Mouse (Mus musculus) liver, embryonic 14.5 days (tissue): Measurements from ENCODE around the gene Ankrd36. TPM values are rescaled to one million over a fixed set of nuclear protein-coding genes. Genes with fewer than 3 reads are reported as not detected.

Source experiments
- ATAC-seq: fragments of 200-750 bp; cut with Nextera tagmentation; 2 replicates; pipeline ENCODE4 v1.8.0; 2017; ENCODE audit warnings: moderate number of reproducible peaks, mild to moderate bottlenecking, moderate library complexity; ENCODE audit not compliant: insufficient read depth
- DNase-seq, 3 experiments: peaks; one replicate each; pipeline ENCODE4 v3.0.0-alpha.2; 2012 to 2013; ENCODE audit warnings: low read depth in 3 of 3, low spot score in 3 of 3
- H3K27ac ChIP-seq: fragments of 300-500 bp; sonication (generic); 2 replicates; pipeline ENCODE4 v1.5.1; 2014; ENCODE audit warnings: moderate library complexity, mild to moderate bottlenecking, control low read depth, inconsistent platforms
- H3K27me3 ChIP-seq: fragments of 300-500 bp; sonication (generic); 2 replicates; pipeline ENCODE4 v1.6.1; 2014; ENCODE audit warnings: mild to moderate bottlenecking, low read length, moderate library complexity; ENCODE audit not compliant: control insufficient read depth, insufficient read depth
- H3K36me3 ChIP-seq: fragments of 300-500 bp; sonication (generic); replicated peaks from 2 replicates; pipeline ENCODE4 v1.6.1; 2014; ENCODE audit warnings: low read depth; ENCODE audit not compliant: control insufficient read depth, insufficient read depth
- H3K4me1 ChIP-seq, 2 experiments: fragments of 200-500 bp in 1 of 2; fragments of 300-500 bp in 1 of 2; sonication (generic) in 1 of 2; replicated peaks; 2 replicates each; pipeline ENCODE4 v1.6.1; 2012 to 2014; ENCODE audit warnings: antibody characterized with exemption in 1 of 2, inconsistent platforms in 1 of 2, low read length in 1 of 2; ENCODE audit not compliant: control insufficient read depth in 2 of 2, insufficient read depth in 2 of 2
- H3K4me2 ChIP-seq: fragments of 300-500 bp; sonication (generic); 2 replicates; pipeline ENCODE4 v1.6.1; 2014; ENCODE audit warnings: low read depth, mild to moderate bottlenecking, control low read depth, moderate library complexity
- H3K4me3 ChIP-seq, 2 experiments: fragments of 200-500 bp in 1 of 2; fragments of 300-500 bp in 1 of 2; sonication (generic) in 1 of 2; 2 replicates each; pipeline ENCODE4 v1.5.1; 2012 to 2014; ENCODE audit warnings: low read depth in 2 of 2, low read length in 2 of 2, mild to moderate bottlenecking in 2 of 2, control low read depth in 1 of 2, inconsistent platforms in 1 of 2, moderate library complexity in 1 of 2; ENCODE audit not compliant: insufficient read depth in 1 of 2
- H3K9ac ChIP-seq: fragments of 300-500 bp; sonication (generic); replicated peaks from 2 replicates; pipeline ENCODE4 v1.6.1; 2014; ENCODE audit warnings: mild to moderate bottlenecking, control low read depth, moderate library complexity
- H3K9me3 ChIP-seq: fragments of 300-500 bp; sonication (generic); 2 replicates; pipeline ENCODE4 v1.6.1; 2016; ENCODE audit warnings: low read length, mixed read lengths; ENCODE audit not compliant: control insufficient read depth
- CTCF ChIP-seq: IDR thresholded peaks from 2 replicates; pipeline ENCODE4 v1.5.1; 2016; ENCODE audit warnings: antibody characterized with exemption, low read depth, control low read depth
- EP300 ChIP-seq: IDR thresholded peaks from 2 replicates; pipeline ENCODE4 v1.6.1; 2016; ENCODE audit warnings: antibody characterized with exemption, low read depth
- WGBS: fragments of 180-500 bp; shearing (Covaris S2); extraction: QIAGEN DNeasy Blood & Tissue Kit; methylation state at CpG from one replicate; pipeline ENCODE4 v1.1.7; 2014; ENCODE audit not compliant: insufficient replicate concordance; 5-methylcytosine and 5-hydroxymethylcytosine counted together
- polyA plus RNA-seq, 2 experiments: library from polyadenylated mRNA; depleted of rRNA in 1 of 2; stranded (reverse) in 1 of 2; unstranded in 1 of 2; fragments of >200 nt; fragmentation: Nextera tagmentation in 1 of 2; extraction: Ambion mirVana in 1 of 2; gene quantifications; 2 replicates each; pipeline versions ENCODE4 v1.2.1 to v1.2.3; 2012 to 2014

Ankrd36 gene
- polyA plus RNA-seq, 2 experiments, result 0.66 to 1.2 TPM

DNA sequence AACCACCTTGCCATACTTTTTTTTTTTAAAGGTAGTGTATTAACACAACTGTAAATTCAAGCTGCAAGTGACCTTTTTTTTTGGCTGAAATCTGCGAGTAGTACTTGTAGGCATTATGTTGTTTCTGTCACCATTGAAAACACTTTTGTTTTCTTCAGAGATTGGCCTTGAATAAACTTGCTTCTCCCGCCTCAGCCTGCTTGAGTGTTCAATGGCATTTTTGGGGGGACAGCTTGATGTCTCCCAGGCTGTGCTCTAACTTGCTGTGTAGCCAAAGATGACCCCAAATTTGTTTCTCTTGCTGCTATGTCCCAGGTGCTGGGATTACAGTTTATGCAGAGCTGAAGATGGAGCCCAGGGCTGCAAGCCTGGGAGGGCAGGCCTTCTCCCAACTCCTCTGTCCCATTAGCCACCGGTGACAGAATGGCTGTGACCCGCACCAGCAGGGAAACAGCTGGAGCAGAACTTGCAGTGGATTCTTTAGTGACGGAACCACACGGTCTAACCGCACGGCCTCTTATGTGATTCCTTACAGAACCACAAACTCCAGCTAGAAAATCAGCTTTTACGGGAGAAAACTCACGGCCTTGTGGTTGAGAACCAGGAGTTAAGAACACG, 46.6 kb upstream of the Ankrd36 start:
- DNase-seq (no peak), ATAC-seq (no peak)
- peaks cover 44% of the 10 kb centered on the region for H3K36me3 ChIP-seq
- H3K4me2 ChIP-seq, result peak overlapping the region; percentile 80
- 85% methylated on average over 11 of the region's 11 CpGs for WGBS
- no peaks in the 10 kb centered on the region for H3K9me3 ChIP-seq
- H3K27me3 ChIP-seq, result no peaks in the 10 kb centered on the region
- peak overlapping the region in 1 of 2 experiments; percentile 91; a peak in 2 of 4 replicates for H3K4me3 ChIP-seq
- no peak for TF ChIP-seq CTCF
- no peak for TF ChIP-seq EP300
- H3K9ac ChIP-seq, result peak overlapping the region; percentile 98
- H3K4me1 ChIP-seq, result peaks cover 4 to 12% of the 10 kb centered on the region in 2 experiments; a peak in 3 of 4 replicates
- no peak overlapping the region for H3K27ac ChIP-seq

- Histone ChIP-seq H3K4me2 (no peak overlapping the region), H3K4me3 (no peak overlapping the region), H3K9ac (no peak overlapping the region), H3K27ac (no peak overlapping the region), H3K27me3 (no peaks in the 10 kb centered on the region), H3K4me1 (peaks cover 4 to 7% of the 10 kb centered on the region in 2 experiments; a peak in 3 of 4 replicates), H3K9me3 (no peaks in the 10 kb centered on the region), H3K36me3 (peaks cover 59% of the 10 kb centered on the region)
- WGBS, result 76% methylated on average over 4 of the region's 4 CpGs
- DNase-seq, result no peak
- no peak for ATAC-seq
- TF ChIP-seq CTCF (no peak), EP300 (no peak)
Observed at GRCm38 (mm10) chr11:5525418-5525817, 44.1 kb upstream of the Ankrd36 start.

GRCm38 (mm10) chr11:5526573-5527439, 42.7 kb upstream of the Ankrd36 start:
- H3K36me3 ChIP-seq, result peaks cover 72% of the 10 kb centered on the region
- TF ChIP-seq EP300, result no peak
- TF ChIP-seq CTCF, result no peak
- ATAC-seq, result no peak

DNA sequence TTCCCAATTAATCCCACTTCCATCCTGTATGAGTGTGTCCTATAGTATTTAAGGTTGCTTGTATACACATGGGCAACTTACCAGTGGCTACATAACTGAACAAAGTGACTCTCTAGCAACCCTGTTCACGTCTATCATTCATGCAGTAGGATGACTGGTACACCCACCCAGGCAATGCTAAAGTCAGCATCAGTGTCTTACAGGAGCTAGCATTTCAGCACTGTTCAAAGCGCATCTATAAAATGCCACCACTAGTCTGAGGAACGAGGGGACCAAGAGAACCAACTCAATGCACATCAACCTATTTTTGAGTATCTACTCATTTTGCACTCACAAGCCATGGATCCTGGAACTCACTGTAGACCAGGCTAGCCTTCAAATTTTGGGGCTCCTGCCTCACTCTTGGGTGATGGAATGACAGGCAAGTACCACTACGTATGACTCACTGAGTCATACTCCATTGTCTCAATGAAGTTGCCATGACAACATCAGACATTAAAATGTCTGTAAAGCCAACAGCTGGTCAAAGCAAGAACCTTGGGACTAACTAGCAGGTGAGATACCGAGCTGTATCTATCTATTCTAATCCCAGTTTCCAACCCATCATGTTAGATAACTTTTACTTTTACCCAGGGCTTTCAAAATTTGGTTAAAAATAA, 41.5 kb upstream of the Ankrd36 start:
- 0 out of 4 replicates have a peak, but pooled peaks cover 0 to under 1% of the 10 kb centered on the region in 2 experiments for H3K4me1 ChIP-seq
- 68% methylated on average over 5 of the region's 5 CpGs for WGBS
- no peak overlapping the region for H3K4me2 ChIP-seq
- no peak overlapping the region for H3K9ac ChIP-seq
- DNase-seq (no peak), ATAC-seq (no peak)
- no peaks in the 10 kb centered on the region for H3K9me3 ChIP-seq
- peaks cover 78% of the 10 kb centered on the region for H3K36me3 ChIP-seq
- no peak overlapping the region for H3K27ac ChIP-seq
- no peak overlapping the region for H3K4me3 ChIP-seq
- no peak for TF ChIP-seq EP300
- no peaks in the 10 kb centered on the region for H3K27me3 ChIP-seq

More at GRCm38 (mm10) chr11:5526573-5527439, 42.7 kb upstream of the Ankrd36 start:
- Histone ChIP-seq H3K4me3 (no peak overlapping the region), H3K9me3 (no peaks in the 10 kb centered on the region), H3K9ac (no peak overlapping the region), H3K4me1 (peaks cover 4 to 7% of the 10 kb centered on the region in 2 experiments; a peak in 3 of 4 replicates), H3K27me3 (no peaks in the 10 kb centered on the region), H3K27ac (no peak overlapping the region), H3K4me2 (no peak overlapping the region)
- WGBS, result 81% methylated on average over 7 of the region's 7 CpGs
- DNase-seq, result no peak

- 70% methylated on average over 5 of the region's 5 CpGs for WGBS
- H3K4me1 ChIP-seq, result no peaks in the 10 kb centered on the region
- no peaks in the 10 kb centered on the region for H3K27me3 ChIP-seq
- no peak overlapping the region for H3K9ac ChIP-seq
- no peak overlapping the region for H3K4me2 ChIP-seq
- H3K4me3 ChIP-seq, result no peak overlapping the region
- no peaks in the 10 kb centered on the region for H3K9me3 ChIP-seq
- TF ChIP-seq CTCF (no peak), EP300 (no peak)
- ATAC-seq (no peak), DNase-seq (no peak)
- peaks cover 78% of the 10 kb centered on the region for H3K36me3 ChIP-seq
- no peak overlapping the region for H3K27ac ChIP-seq
Observed at GRCm38 (mm10) chr11:5528841-5529240, 40.6 kb upstream of the Ankrd36 start.
